Mouse (Mus musculus): ENCODE measurements at regions not wholly inside any gene's neighbourhood (a gene's known extent, or its start where the extent isn't known, plus 50 kb on each side); places are given as distances from the start of the nearest gene placed in this dataset.

GRCm38 (mm10) chr8:25342501-25342900 lies 518.3 kb upstream of the Adam5 start:
- TF ChIP-seq CTCF (IDR thresholded peaks at IDR 0.05; ENCODE audit: low read depth), result no peak
- no peak for TF ChIP-seq EP300 (optimal IDR thresholded peaks at IDR 0.05)

All from stomach, postnatal 0 days (tissue).